Mouse (Mus musculus) ovary, postnatal 14 days (tissue): Measurements from ENCODE around the gene Glb1l2.

ENCODE experiments used
- DNase-seq: peaks from one replicate; pipeline ENCODE4 v3.0.0; 2022; ENCODE audit warnings: low spot score

Gene Glb1l2

DNA sequence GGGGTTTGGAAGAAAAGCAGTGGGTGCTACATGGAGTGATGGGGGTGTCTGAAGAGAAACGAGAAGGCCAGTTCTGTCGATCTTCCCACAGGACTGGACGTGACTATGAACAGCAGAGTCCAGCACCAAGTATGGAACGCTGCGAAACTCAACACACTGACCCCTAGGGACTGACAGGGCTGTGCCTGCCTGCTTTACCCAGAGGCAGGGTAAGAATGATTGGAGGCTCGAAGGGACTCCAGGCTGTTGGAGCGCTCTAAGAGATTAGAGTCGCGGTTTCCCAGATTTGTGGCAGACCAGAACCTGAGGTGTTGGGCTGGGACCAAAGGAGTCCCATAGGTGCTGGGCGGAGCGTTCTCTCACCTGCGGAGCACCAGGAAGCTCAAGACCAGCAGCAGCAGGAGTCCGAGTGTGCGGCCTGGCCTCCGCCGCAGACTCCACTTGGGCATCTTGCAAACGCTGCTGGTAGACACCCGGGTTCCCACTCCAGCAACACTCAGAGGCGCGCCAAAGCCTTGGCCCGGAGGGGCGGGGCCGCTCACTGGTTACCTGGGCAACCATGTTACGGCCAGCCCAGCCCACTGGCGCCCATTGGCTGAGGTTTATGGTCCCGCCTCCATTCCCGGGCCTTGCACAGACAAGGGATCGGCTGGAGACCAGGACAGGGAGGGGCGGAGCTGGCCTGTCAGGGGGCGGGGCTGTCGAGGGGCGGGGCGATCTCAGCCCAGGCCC, at the start of gene Glb1l2:
Gene Glb1l2, minus strand, starts transcription at position 534 of the 732 bp plus-strand sequence.
- DNase-seq: peak; percentile 84

DNA sequence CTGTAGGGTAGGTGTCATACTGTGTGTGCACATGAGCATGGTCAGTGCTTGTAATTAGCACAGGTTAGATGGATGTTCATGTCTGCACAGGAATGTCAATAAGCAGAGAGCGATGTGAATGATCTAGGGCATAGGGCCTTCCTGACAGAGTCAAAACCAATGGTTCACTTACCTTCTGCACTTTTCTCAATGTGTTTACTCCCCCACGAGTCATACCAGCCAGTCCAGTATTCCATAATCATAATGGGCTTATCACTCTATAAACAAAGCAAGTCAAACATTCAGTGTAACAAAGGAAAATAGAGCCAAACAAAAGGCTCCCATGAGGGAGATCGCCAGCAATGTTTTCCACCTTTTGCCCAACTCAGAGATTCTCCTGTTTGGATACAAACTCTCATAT, 24.8 kb upstream of the Glb1l2 start:
- no peak for DNase-seq

DNA sequence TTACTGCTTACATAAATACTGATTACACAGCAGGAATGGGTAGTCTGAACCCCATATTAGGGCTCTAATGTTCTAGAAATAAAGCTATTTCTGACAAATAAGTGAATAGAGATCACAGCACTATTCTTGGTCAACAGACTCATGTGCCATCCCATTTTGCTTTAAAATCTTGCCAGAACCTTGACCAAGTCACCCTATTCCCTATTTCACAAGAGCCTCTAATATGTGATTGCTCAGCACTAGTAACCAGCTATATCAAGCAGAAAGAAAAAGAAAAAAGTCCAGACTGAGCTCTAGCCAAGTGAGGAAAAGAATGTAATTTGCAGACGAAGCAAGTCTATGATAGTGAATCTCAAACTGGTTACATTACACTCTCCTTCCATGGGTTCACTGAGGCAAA, 13.7 kb upstream of the Glb1l2 start:
- DNase-seq: no peak

DNA sequence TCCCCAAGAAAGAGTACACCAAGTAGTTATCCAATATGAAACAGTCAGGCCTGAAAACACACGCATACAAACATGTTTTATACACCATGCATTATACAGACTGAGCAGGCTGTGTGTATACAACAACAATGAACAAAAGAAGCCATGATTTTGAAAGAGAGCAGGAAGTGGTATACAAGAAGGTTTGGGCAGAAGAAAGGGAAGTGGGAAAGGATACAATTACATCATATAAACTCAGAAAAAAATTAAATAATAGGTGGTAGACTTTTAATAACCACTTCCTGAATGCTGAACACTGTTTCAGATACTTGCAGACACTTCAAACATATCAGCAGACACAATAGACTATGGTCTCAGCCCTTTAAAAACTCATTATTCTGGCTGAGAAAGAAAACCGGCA, 2.5 kb upstream of the Glb1l2 start:
- no peak for DNase-seq

DNA sequence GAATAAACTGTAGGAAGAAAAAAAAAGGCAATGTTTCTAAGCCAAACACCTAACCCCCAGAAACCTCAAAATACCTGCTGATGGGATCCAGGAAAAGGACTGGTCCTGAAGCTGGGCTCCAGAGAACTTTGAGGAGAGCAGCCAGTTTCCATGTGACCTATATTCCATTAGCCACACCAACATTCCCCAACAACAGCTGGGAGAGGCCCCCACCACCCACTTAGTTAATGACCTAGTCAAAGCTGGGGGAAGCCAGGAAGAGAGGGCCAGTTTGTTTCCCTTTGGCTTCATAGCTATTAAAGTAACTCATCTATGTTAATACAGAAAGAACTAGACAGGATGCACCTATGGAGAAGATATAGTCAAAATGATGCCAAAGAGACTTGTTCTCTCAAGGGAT, 1.9 kb downstream of the Glb1l2 start:
- DNase-seq: no peak

DNA sequence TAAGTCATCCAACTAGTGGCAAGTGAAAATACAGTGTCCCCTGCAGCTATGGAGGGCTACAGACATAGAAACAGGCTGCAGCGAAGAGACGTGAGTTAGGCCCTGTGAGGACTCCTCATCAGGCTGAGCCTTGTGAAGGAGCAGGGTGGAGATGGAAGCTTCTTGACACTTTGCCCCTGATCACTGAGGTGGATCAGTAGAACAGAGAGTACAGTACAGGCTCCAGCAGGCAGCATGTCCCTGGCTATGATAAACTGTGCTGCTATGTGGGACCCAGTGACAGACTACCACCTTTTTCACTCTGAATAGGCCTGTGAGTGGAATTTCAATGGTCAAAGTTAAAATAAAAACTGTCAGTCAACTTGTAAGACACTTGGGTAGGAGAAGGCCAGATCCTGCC, 5.9 kb downstream of the Glb1l2 start:
- no peak for DNase-seq

DNA sequence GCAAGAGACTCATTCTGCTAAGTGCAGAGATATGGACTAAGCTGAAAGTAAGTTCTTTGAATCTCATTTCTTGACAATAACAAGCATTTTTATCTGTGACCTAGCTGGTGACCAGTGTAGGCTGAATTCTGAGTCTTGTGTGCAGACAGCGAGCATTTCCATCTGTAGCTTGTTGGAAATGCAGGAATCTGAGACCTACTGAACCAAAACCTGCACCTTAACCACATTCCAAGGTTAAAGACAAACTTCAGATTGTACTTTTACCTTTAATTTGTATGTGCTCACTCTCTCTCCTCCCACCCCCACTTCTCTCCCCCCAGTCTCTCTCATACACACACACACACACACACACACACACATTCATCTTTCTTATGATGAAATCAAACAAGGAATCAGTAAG, 7.5 kb downstream of the Glb1l2 start:
- no peak for DNase-seq

DNA sequence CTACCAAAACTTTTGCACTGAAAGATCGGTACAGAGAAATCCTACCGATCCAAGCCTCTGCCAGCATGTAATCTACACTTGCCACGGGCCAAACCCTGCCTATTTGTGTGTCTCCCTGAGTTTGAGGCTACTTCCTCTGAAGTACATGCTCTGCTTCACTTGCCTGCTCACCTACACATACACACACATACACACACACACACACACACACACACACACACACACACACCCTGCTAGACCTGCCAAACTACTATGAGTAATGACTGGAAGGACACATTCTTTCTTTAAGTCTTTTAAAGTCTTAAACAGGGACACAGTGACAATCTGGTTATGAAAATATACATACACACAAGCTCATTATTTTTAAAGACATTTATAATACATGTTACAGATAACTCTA, 8.1 kb downstream of the Glb1l2 start:
- DNase-seq: no peak

DNA sequence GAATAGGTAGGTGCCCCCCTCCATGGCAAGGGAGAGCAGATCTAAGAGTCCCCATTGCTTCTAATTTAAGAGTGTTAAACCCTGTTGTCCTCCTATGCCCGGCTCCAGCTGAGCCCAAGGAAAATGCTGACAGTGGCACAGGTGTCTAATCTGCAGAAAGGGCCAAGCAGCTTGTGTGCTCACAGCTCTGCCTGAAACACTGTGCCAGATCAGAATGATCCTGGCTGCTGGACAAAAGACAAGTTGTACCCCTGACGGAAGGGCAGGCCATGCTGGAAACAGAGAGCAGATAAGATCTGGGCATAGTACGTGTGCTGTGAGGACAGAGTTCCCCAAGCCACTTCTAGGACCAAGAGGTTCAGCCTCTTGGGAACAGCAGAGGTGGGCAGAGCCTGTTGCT, 13.4 kb downstream of the Glb1l2 start:
- DNase-seq: no peak

DNA sequence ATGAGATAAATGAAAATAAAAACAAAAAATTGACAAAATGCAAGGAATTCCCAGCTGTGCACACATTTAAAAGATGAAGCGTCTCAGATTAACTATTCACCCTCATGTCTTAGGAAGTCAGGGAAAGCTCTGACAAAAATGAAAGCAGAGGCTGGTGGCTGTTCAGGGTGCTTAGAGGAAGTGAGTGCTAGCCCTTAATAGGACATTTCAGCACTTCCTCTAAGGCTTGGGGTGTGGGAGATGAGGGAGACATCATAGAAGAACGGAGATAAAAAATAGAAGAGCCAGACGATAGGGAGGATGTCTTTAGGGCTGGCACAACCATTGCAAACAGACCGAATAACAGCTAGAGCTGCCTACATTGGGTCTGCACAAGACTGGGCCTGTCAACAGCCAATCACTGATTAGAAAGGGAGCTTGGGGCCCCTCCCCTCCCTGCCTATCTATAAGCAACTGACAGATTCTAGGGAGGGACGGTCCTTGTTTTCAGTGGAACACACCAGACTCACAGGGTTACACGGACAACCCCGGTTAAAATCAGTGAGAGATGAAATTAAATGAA, 22.8 kb downstream of the Glb1l2 start:
- no peak for DNase-seq

DNA sequence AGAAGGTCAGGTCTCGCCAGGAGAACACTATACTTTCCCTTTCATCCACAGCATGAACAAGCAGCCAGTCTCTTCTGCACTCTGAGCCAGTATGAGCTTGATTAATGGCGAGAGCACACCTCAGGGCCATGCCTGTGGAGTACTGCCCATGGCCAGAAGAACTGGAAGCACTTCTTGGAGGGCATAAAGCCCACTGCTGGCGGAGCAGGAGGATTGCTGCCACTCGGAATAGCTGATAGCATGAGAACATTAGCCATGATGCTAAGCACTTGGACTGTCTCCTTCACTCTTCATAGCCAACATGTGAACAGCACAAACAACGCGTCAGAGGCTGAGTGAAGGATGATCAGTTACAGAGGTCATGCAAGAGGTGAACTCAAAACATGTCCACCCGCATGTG, 27.8 kb downstream of the Glb1l2 start:
- DNase-seq: no peak

DNA sequence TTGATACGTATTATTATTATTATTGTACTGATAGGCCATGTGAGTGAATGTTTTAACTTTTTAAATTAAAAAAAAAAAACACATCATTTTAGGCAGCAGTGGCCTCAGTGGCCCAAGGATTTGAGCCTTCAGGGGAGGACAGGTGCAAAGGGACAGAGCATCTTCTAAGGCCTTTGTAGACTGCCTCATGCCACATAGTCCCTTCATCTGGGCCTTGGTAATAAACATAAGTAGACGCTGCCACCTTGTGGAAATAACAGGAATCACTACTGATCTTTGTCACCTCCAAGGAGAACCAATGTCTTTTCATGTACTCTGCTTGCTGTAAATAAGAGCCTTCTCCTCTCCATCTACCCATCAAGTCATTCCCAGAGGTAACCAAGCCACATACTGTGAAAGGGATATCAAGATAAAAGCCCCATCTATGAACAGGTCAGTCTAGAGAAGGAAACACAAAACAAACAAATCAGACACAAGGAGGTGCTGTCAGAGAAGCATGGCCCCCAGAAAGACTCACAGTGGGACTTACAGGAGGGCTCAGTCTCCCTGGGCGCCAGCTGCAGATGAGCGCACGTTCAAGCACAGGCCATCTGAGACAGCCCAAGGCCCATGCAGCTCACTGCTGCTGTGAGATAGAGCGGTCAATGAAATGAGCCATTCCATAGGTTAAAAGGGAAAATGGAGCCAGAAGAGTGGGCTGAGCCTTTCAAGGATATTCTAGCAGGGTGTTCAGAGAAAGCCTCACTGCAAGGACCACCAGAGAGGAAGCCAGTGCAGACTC, 30.0 kb downstream of the Glb1l2 start:
- peak; percentile 38 for DNase-seq

DNA sequence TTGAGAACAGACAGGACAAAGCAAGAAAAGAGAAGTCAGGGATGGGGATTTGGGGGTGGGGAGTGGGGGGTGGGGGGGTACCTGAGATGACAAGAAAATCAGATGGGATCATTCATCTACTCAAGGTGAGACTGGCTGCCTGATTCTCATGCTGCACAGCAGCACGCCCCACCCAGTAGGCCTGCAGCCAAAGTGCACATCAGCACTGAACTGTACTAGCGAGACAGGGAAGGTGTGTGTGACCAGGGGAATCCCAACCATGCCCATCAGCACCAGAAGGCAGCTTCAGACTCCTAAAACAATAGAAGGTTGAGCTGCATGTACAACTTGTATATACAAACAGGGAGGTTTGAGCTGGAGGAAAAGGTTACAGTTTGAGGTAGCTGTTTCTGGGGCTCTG, 30.6 kb downstream of the Glb1l2 start:
- no peak for DNase-seq

DNA sequence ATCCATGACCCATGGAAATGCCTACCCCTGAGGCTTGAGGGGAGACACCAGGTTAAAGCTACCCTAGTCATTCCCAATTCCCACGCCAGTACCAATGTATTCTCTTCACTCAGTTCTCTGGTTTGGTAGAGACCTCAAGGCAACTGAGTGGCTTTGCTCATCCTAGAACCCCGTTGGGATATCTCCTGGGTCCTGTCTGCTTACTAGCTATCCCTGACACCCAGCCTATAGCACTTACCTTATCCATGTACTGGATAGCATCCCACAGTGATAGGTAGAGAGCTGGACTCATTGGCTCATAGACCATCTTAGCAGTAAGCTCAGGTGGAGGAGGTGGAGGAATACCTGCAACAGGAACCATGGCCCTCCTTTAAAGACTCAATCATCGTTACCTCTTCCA, 38.1 kb downstream of the Glb1l2 start:
- DNase-seq: no peak

DNA sequence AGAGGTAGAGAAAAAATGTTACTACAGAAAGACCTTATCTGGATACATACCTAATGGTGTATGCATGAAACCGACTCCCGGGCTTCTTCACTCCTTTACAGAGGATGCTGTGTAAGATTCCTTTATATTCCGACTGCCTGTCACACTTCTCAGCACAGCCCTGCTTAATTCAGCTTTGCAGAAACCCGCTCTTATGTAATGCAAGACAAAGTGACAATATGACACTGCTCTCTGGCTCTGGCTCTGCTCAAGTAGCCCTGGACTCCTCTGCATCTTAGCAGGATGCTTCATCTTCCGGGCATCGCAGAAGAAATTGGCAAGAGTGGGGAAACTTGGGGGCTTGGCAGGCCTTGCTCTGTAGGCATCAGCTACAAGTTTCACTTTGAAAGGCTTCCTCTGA, 43.8 kb downstream of the Glb1l2 start:
- no peak for DNase-seq

DNA sequence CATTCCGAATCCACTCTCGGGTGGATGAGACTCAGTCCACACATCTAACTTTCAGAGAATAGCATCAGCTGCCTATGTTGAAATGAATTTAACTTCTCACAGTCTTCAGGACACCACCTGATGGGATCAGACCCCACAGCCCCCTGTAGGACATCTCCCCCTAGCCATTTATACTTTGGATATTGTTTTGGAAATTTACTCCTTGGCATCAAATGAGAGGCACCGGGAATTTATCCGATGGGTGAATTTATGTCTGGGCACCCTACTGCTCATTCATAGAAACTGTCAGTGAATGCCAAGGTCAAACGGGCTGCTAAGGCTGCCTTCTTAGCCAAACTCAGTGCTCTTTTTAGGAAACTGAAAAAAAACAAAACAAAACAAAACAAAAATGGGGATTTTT, 45.7 kb downstream of the Glb1l2 start:
- no peak for DNase-seq

DNA sequence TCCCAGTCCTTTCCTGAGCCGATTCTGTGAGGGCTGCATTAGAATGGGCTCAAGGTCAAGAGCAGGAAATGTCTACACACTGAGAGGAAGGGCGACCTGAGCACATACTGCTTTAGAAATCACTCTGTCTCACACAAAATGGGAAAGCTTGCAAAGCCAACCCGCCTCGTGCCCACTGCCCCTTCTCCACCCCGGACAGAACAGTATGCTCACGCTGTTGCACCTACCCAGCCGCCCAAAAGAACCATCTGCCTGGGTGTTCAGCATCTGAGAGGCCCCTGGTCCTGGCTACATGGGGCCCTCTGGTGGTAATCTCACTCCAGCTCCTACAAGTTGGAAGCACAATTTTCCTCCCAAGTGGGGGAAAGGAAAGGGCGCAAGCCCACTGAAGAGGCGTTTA, 46.2 kb downstream of the Glb1l2 start:
- peak; percentile 22 for DNase-seq

DNA sequence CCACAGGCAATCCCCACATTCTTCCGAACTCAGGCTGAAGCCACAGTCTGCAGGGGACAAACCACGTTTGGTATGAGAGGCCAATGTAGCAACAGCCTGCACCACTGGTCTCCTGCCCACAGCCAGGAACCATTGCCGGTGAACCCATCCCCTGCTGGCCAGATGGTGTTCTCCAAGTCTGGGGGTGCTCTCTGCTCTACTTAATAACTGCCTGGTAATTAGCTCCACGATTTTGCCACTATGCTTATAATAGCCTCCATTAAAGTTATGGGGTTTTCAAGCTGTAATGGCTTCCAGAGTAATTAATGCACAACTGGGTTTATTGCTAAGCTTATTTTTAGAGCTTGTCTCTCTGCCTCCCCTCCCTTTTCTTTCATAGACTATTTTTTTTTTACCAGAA, 57.4 kb downstream of the Glb1l2 start:
- no peak for DNase-seq

DNA sequence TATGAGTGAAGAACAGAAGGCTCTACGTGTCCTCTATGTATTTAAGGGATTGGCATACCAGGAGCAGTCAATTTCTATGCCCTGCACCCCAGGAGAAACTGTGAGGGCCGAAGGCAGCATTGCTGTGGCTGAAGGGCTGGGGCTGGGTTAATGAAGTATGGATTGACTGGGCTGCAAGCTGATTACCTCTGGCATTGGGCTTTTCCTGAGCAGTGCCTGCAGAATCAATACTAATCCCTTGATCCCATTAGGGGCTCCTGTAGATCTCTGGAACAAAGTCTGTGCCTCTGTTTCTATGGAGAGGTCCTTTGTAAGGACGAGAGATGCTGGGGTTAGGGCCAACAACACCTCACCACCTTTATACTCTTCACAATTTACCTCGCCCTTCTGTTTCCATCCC, 59.1 kb downstream of the Glb1l2 start:
- DNase-seq: no peak

DNA sequence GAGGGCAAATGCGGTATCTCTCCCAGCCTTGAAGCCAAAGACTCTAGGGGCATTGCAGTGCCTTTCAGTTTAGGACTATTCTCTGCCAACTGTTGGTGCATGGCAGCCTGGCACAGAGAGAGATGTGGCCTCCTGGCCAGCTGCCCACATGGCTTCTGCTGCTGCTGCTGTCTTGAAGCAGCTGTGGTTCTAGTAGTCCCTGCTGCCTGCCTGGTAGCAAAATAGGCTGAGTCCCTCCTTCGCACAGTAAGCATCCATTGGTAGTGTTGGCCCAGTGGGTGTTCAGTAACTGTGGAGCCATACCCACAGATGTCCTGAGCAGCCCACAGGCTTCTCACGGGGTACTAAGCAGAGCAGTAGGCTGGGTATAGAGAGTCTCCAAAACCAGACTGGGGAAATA, 63.5 kb downstream of the Glb1l2 start:
- no peak for DNase-seq

DNA sequence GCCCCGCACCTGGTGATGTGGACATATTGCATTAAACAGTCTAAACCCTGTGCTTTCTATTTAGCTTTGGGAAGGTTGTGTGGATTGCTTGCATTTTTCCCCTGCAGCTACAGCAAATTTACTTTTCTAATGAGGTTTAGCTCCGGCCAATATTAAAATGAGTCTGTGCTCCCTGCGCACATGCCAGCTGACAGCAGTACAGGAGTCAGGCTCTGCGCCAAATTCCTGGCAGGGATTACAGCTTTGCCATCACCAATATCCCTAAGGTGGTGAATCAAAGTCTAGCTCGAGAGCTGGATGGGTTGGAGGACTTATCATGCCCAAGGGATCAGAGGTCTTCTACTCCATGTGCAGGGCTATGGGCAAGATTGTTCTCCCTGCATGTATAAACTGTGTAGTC, 69.2 kb downstream of the Glb1l2 start:
- no peak for DNase-seq

DNA sequence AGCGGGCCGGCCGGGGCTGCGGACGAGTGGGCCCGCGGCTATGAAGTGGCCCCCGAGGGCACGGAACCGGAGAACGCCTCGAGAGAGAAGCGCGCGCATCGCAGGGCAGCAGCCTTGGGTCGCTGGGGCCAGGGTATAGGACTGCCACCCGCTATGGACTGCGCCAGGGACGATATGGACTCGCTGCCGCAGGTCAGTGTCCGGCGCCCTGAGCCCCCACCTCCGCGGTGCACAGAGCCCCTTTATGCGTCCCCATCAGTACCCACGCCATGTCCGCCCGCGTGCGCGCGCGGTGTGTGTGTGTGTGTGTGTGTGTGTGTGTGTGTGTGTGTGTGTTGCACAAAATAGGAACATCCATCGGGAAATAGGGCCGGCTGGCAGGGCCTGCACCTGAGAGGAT, 72.3 kb downstream of the Glb1l2 start:
- no peak for DNase-seq

DNA sequence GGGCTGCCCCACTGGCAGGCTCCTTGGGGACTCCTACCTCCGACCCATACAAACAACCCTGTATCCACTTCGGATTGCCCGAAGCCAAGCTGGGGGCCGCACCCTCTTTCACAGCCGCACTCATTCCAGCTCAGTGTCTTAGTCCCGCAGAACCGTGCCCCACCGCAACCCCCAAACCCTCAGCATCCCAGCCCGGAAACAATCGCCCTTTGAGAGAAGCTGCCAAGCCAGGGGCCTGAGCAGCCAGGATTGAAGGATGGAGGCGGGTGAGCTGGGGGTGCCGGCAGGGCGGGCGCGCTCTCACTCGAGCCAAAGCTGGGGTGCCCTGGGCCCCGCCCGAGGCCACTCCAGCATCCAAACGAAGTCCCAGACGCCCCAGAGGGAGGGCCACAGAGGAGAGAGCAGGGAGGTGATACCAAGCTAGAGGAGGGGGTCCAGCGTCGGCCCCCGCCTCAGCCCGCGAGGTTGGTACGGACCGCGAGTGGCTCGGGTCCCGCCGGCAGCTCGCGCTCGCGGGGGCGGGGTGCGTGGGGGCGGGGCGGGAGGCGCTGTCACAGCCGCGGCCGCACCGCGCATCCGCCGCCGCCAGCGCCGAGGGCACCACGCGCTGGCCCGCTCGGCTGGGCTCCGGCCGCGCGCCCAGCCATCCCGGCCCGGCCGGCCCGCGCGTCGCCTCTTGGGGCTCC, 72.9 kb downstream of the Glb1l2 start, which contains the start of gene B3gat1:
Gene B3gat1, plus strand, starts transcription at position 523 of the 686 bp plus-strand sequence.
- DNase-seq: no peak
